Mouse (Mus musculus) neural tube, embryonic 11.5 days (tissue): ENCODE results near the gene Cpm. TPM values are rescaled to one million over a fixed set of nuclear protein-coding genes. Genes with fewer than 3 reads are reported as not detected.
"Not testable (repeated sequence)": the region's sequence is repeated elsewhere in the genome, so short reads cannot be mapped to it uniquely, and the experiment has no call there.

Experiments used
- ATAC-seq: fragments of 200-750 bp; cut with Nextera tagmentation; 2 replicates; pipeline ENCODE4 v1.8.0; 2017; ENCODE audit warnings: moderate number of reproducible peaks, mild to moderate bottlenecking, moderate TSS enrichment, moderate library complexity; ENCODE audit not compliant: insufficient read depth, low FRiP score, low TSS enrichment
- DNase-seq: peaks from one replicate; pipeline ENCODE4 v3.0.0-alpha.2; 2015; ENCODE audit warnings: low spot score
- H3K27ac ChIP-seq: fragments of 300-500 bp; sonication (generic); 2 replicates; pipeline ENCODE4 v1.5.1; 2014; ENCODE audit warnings: low read depth, mild to moderate bottlenecking, low read length
- H3K27me3 ChIP-seq: fragments of 300-500 bp; sonication (generic); 2 replicates; pipeline ENCODE4 v1.6.1; 2014; ENCODE audit warnings: mild to moderate bottlenecking, low read length, mixed read lengths; ENCODE audit not compliant: control insufficient read depth, insufficient read depth
- H3K36me3 ChIP-seq: fragments of 300-500 bp; sonication (generic); 2 replicates; pipeline ENCODE4 v1.6.1; 2014; ENCODE audit warnings: mild to moderate bottlenecking, low read length, moderate library complexity, mixed read lengths; ENCODE audit not compliant: control insufficient read depth, insufficient read depth
- H3K4me1 ChIP-seq: fragments of 300-500 bp; sonication (generic); 2 replicates; pipeline ENCODE4 v1.6.1; 2014; ENCODE audit warnings: low read length, mixed read lengths; ENCODE audit not compliant: control insufficient read depth, insufficient read depth
- H3K4me2 ChIP-seq: fragments of 300-500 bp; sonication (generic); 2 replicates; pipeline ENCODE4 v1.6.1; 2014; ENCODE audit warnings: low read depth, mild to moderate bottlenecking, moderate library complexity
- H3K4me3 ChIP-seq: fragments of 300-500 bp; sonication (generic); 2 replicates; pipeline ENCODE4 v1.5.1; 2014; ENCODE audit warnings: low read depth, low read length
- H3K9ac ChIP-seq: fragments of 300-500 bp; sonication (generic); 2 replicates; pipeline ENCODE4 v1.6.1; 2014; ENCODE audit warnings: mild to moderate bottlenecking, low read length
- H3K9me3 ChIP-seq: fragments of 300-500 bp; sonication (generic); 2 replicates; pipeline ENCODE4 v1.6.1; 2016; ENCODE audit warnings: low read length; ENCODE audit not compliant: control insufficient read depth
- WGBS: fragments of 180-500 bp; shearing (Covaris S2); extraction: QIAGEN DNeasy Blood & Tissue Kit; methylation state at CpG from one replicate; pipeline ENCODE4 v1.1.7; 2014; 5-methylcytosine and 5-hydroxymethylcytosine counted together
- polyA plus RNA-seq: library from polyadenylated mRNA; unstranded; fragments of >200 nt; fragmentation: Nextera tagmentation; extraction: Ambion mirVana; gene quantifications from 2 replicates; pipeline ENCODE4 v1.2.1, GENCODE M21; 2014

Gene Cpm
- polyA plus RNA-seq, 1 experiment from 2014 or later: 21.1 TPM

DNA sequence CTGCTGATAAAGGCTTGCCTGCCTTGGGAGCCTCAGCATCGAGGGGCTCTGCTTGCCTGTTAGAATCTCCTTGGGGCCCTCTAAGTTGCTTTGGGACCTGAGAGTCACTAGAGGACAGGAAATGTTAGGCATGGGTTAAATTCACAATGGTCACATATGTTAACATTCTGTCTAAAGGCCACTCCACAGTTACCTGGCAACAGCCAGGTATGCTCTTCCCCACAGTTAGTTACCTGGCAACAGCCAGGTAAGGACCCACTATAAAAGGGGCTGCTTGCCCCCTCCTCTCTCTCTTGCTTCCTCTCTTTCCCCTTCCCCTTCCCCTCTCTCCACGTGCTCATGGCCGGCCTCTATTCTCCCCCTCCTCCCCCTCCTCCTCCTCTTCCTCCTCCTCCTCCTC lies 14.9 kb upstream of the Cpm start:
- Histone ChIP-seq H3K27ac (no peak overlapping the region), H3K4me3 (no peak overlapping the region), H3K4me2 (no peak overlapping the region), H3K36me3 (no peaks in the 10 kb centered on the region), H3K9me3 (no peaks in the 10 kb centered on the region), H3K4me1 (no peaks in the 10 kb centered on the region), H3K27me3 (no peaks in the 10 kb centered on the region), H3K9ac (no peak overlapping the region)
- DNase-seq (no peak), ATAC-seq (no peak)
- WGBS: 73% methylated on average over 3 of the region's 3 CpGs

GRCm38 (mm10) chr10:117615239-117615638 lies 14.1 kb upstream of the Cpm start:
- H3K4me2 ChIP-seq: no peak overlapping the region
- ATAC-seq (no peak), DNase-seq (no peak)
- no peaks in the 10 kb centered on the region for H3K36me3 ChIP-seq
- no peaks in the 10 kb centered on the region for H3K27me3 ChIP-seq
- H3K4me3 ChIP-seq: no peak overlapping the region
- WGBS: 91% methylated on average over 8 of the region's 8 CpGs
- no peaks in the 10 kb centered on the region for H3K4me1 ChIP-seq
- no peak overlapping the region for H3K27ac ChIP-seq
- H3K9ac ChIP-seq: no peak overlapping the region
- no peaks in the 10 kb centered on the region for H3K9me3 ChIP-seq

GRCm38 (mm10) chr10:117615746-117616145 lies 13.6 kb upstream of the Cpm start:
- ATAC-seq (no peak), DNase-seq (no peak)
- H3K4me3 ChIP-seq: no peak overlapping the region
- WGBS: 78% methylated on average over 4 of the region's 4 CpGs
- no peak overlapping the region for H3K27ac ChIP-seq
- H3K4me1 ChIP-seq: no peaks in the 10 kb centered on the region
- H3K4me2 ChIP-seq: no peak overlapping the region
- no peaks in the 10 kb centered on the region for H3K9me3 ChIP-seq
- H3K9ac ChIP-seq: no peak overlapping the region
- no peaks in the 10 kb centered on the region for H3K27me3 ChIP-seq
- no peaks in the 10 kb centered on the region for H3K36me3 ChIP-seq

GRCm38 (mm10) chr10:117616191-117616680 lies 13.1 kb upstream of the Cpm start:
- Histone ChIP-seq H3K27ac (no peak overlapping the region), H3K36me3 (no peaks in the 10 kb centered on the region), H3K4me2 (no peak overlapping the region), H3K4me3 (no peak overlapping the region), H3K9me3 (no peaks in the 10 kb centered on the region), H3K4me1 (no peaks in the 10 kb centered on the region), H3K9ac (no peak overlapping the region), H3K27me3 (no peaks in the 10 kb centered on the region)
- DNase-seq (no peak), ATAC-seq (no peak)
- 88% methylated on average over 6 of the region's 6 CpGs for WGBS

DNA sequence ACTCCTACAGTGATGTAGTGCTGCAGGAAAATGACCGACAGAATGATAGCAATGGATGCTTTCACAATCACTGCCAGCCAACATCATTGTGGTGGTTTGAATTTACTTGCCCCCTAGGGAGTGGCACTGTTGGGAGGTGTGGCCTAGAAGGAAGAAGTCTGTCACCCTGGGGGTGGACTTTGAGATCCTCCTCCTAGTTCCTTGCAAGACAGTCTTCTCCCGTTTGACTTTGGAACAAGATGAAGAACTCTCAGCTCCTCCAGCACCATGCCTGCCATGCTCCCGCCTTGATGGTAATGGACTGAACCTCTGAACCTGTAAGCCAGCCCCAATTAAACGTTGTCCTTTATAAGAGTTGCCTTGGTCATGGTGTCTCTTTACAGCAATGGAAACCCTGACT lies 12.5 kb upstream of the Cpm start:
- ATAC-seq, DNase-seq, H3K27me3 ChIP-seq, H3K4me1 ChIP-seq, H3K4me2 ChIP-seq, H3K36me3 ChIP-seq, H3K27ac ChIP-seq, H3K4me3 ChIP-seq, H3K9me3 ChIP-seq, H3K9ac ChIP-seq: not testable (repeated sequence)
- WGBS: 81% methylated on average over 4 of the region's 4 CpGs

DNA sequence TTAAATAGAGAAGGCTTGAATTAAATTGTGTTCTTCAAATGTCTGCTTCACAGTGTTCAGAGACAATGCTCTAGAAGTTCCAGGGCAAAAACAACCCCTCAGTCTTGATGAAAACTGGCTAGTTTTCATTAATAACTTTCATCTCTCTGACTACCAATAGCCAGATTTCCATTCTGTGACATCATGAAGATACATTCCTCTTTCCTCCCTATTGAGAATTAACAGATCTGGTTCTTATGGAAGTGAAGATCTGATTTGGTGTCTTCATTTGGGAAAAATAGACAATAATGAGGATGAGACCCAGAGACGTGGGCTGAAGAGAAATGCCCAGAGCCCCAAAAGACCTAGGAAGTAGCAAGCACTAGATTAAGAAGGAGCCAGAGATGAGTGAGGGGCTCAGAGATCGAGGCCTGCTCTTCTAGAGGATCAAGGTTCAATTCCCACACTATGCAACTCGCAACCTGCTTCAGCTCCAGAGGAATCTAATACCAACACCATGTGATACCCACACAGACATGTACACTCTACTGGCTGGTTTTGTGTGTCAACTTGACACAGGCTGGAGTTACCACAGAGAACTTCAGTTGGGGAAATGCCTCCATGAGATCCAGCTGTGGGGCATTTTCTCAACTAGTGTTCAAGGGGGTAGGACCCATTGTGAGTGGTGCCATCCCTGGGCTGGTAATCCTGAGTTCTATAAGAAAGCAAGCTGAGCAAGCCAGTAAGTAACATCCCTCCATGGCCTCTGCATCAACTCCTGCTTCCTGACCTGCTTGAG lies 11.5 kb upstream of the Cpm start:
- ATAC-seq: no peak
- Histone ChIP-seq H3K36me3 (no peaks in the 10 kb centered on the region), H3K4me1 (no peaks in the 10 kb centered on the region), H3K27ac (no peak overlapping the region), H3K4me3 (no peak overlapping the region), H3K4me2 (no peak overlapping the region), H3K9me3 (no peaks in the 10 kb centered on the region), H3K27me3 (no peaks in the 10 kb centered on the region), H3K9ac (no peak overlapping the region)
- DNase-seq: no peak
- WGBS: 93% methylated on average over 3 of the region's 3 CpGs

GRCm38 (mm10) chr10:117619041-117619861 lies 10.0 kb upstream of the Cpm start:
- H3K4me3 ChIP-seq: no peak overlapping the region
- H3K36me3 ChIP-seq: no peaks in the 10 kb centered on the region

DNA sequence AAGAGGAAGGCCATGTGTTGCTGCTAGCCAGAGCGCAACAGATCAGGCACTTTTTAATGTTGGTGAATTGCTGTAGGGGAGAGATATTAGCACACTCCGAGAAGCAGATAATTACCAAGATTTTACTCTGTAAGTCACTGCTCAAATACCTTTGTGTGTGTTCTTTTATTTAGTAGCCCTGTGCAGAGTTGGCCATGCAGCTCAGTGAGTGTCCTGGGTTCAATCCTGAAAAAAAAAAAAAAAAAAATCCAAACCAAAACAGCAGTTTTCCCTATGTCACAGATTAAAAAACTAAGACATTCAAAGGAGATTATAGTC lies 9.5 kb upstream of the Cpm start:
- Histone ChIP-seq H3K4me2 (no peak overlapping the region), H3K9me3 (no peaks in the 10 kb centered on the region), H3K9ac (no peak overlapping the region), H3K27me3 (no peaks in the 10 kb centered on the region), H3K4me1 (no peaks in the 10 kb centered on the region), H3K4me3 (no peak overlapping the region), H3K27ac (no peak overlapping the region), H3K36me3 (no peaks in the 10 kb centered on the region)
- DNase-seq: no peak
- 91% methylated on average over 2 of the region's 2 CpGs for WGBS
- ATAC-seq: no peak

More at GRCm38 (mm10) chr10:117619041-117619861, 10.0 kb upstream of the Cpm start:
- no peak overlapping the region for H3K4me2 ChIP-seq
- no peaks in the 10 kb centered on the region for H3K27me3 ChIP-seq
- H3K9ac ChIP-seq: no peak overlapping the region
- 88% methylated on average over 27 of the region's 27 CpGs for WGBS
- ATAC-seq: no peak
- no peaks in the 10 kb centered on the region for H3K4me1 ChIP-seq
- no peaks in the 10 kb centered on the region for H3K9me3 ChIP-seq
- no peak for DNase-seq
- H3K27ac ChIP-seq: no peak overlapping the region

DNA sequence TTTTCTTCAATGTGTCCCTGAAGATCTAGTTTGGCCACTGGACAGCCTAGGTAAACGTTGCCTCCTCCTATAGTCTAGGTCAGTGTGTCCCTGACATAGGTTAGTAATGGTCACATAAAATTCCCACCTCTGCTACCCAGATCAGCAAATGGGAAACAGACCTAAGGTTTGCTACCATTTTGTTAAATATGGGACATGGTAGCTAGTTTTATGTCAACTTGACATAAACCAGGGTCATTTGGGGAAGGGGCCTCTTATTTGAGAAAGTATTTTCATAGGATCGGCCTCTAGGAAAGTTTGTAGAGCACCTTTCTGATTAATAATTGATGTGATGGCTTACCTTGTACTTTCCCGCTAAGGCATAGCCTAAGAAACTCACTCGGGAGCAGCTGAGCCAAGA lies 8.8 kb upstream of the Cpm start:
- H3K36me3 ChIP-seq: no peaks in the 10 kb centered on the region
- no peak overlapping the region for H3K4me2 ChIP-seq
- H3K4me1 ChIP-seq: no peaks in the 10 kb centered on the region
- H3K9ac ChIP-seq: no peak overlapping the region
- no peak overlapping the region for H3K4me3 ChIP-seq
- no peak for ATAC-seq
- no peaks in the 10 kb centered on the region for H3K9me3 ChIP-seq
- no peaks in the 10 kb centered on the region for H3K27me3 ChIP-seq
- no peak for DNase-seq
- no peak overlapping the region for H3K27ac ChIP-seq
- WGBS: 91% methylated on average over 4 of the region's 4 CpGs
